Mouse (Mus musculus) erythroblast, embryonic 14.5 days (primary cell): ENCODE data around the gene Clpp. TPM values are rescaled to one million over a fixed set of nuclear protein-coding genes. Genes with fewer than 3 reads are reported as not detected.

Source experiments
- H3K27me3 ChIP-seq: 2 replicates; pipeline ENCODE4 v1.6.1; 2012; ENCODE audit warnings: inconsistent platforms; ENCODE audit not compliant: control insufficient read depth
- H3K36me3 ChIP-seq: 2 replicates; pipeline ENCODE4 v1.6.1; 2012; ENCODE audit warnings: mild to moderate bottlenecking, inconsistent platforms; ENCODE audit not compliant: control insufficient read depth
- H3K4me1 ChIP-seq: 2 replicates; pipeline ENCODE4 v1.6.1; 2012; ENCODE audit warnings: inconsistent platforms; ENCODE audit not compliant: control insufficient read depth
- H3K4me3 ChIP-seq: replicated peaks from 2 replicates; pipeline ENCODE3; 2012; ENCODE audit warnings: moderate library complexity, mild to moderate bottlenecking, inconsistent platforms
- H3K9me3 ChIP-seq: 2 replicates; pipeline ENCODE4 v1.6.1; 2012; ENCODE audit warnings: low read length, inconsistent platforms, mixed read lengths; ENCODE audit not compliant: control insufficient read depth
- GATA1 ChIP-seq: IDR thresholded peaks from 2 replicates; pipeline ENCODE4 v1.6.1; 2012; ENCODE audit warnings: low read length, inconsistent platforms, mixed read lengths
- TAL1 ChIP-seq: IDR thresholded peaks from 3 replicates; pipeline ENCODE4 v1.6.1; 2012; ENCODE audit warnings: low read length, inconsistent platforms, mixed read lengths
- polyA plus RNA-seq: library from polyadenylated mRNA; stranded (reverse); fragments of >175 nt; gene quantifications from 2 replicates; pipeline ENCODE4 v1.2.3, GENCODE M21; 2012

Clpp gene
- polyA plus RNA-seq, 1 experiment, result 12.3 TPM

DNA sequence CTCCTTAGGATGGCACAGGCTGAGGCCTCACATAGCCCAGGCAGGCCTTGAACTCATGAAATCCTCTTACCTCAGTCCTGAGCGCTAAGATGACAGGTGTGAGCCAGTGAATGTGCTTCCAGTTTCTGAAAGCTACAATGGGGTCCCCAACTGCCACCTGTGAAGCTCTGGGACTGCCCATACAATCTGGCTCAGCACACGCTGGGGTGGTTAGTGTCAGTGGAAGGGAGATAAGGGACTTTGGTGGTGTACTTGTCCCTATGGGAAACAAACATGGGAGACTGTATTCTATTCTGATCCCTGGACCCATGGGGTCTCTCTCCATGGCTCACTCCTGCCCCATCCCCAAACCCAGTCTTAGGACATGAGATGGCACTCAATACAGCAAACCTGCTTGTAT lies 29.6 kb downstream of the Clpp start:
- TF ChIP-seq GATA1 (peak; percentile 57; the same call in 1 of the 2 replicates), TAL1 (peak; percentile 69)
- no peaks in the 10 kb centered on the region for H3K9me3 ChIP-seq
- H3K4me3 ChIP-seq, result peak overlapping the region; percentile 5
- peaks cover 64% of the 10 kb centered on the region for H3K4me1 ChIP-seq
- peaks cover 64% of the 10 kb centered on the region for H3K36me3 ChIP-seq
- no peaks in the 10 kb centered on the region for H3K27me3 ChIP-seq

DNA sequence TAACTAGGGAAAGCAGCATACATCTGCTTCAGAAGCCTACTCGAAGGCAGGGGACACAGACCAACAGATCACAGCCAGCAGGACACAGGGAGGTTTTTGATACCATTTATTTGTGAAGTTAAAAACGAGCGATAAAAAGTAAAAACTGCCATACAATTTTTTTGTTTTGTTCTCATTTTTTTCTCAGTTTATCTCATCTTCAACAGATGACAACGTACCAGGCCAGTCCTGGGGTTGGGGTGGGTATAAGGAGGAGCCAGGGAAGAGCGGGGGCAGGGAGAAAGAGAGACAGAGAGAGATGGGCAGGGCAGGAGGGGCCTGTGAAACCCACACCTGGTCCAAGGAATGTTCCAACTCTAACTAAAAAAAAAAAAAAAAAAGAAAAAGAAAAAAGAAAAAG lies 30.9 kb downstream of the Clpp start:
- H3K4me1 ChIP-seq, result peaks cover 75% of the 10 kb centered on the region
- no peaks in the 10 kb centered on the region for H3K9me3 ChIP-seq
- 0 out of 2 replicates have a peak, but pooled peaks cover 2% of the 10 kb centered on the region for H3K27me3 ChIP-seq
- TF ChIP-seq GATA1, result no peak
- TF ChIP-seq TAL1, result no peak
- no peak overlapping the region for H3K4me3 ChIP-seq
- H3K36me3 ChIP-seq, result peaks cover 76% of the 10 kb centered on the region

DNA sequence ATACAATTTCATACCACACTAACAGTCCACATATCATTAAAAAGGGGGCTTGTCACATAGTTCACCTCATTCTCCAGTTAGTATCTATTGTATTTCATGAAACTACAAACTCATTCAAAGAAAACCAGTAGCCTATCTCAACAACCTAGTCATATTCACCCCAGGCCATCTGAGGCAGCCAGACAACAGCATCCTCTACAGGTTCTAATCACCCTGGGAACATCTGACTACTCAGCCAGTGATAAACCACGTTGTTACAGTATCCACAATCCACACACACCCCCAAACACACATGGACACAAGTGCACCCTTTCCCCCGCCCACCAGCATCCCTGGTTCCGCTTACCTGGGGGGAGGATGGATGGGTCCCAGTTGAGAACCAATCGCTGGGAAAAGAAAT lies 37.4 kb downstream of the Clpp start:
- Histone ChIP-seq H3K27me3 (0 out of 2 replicates have a peak, but pooled peaks cover 2% of the 10 kb centered on the region), H3K36me3 (peaks cover 72% of the 10 kb centered on the region), H3K9me3 (no peaks in the 10 kb centered on the region), H3K4me3 (no peak overlapping the region), H3K4me1 (peaks cover 78% of the 10 kb centered on the region)
- TF ChIP-seq GATA1, result no peak
- TF ChIP-seq TAL1, result 0 out of 3 replicates have a peak, but pooled peaks have one; percentile 17

DNA sequence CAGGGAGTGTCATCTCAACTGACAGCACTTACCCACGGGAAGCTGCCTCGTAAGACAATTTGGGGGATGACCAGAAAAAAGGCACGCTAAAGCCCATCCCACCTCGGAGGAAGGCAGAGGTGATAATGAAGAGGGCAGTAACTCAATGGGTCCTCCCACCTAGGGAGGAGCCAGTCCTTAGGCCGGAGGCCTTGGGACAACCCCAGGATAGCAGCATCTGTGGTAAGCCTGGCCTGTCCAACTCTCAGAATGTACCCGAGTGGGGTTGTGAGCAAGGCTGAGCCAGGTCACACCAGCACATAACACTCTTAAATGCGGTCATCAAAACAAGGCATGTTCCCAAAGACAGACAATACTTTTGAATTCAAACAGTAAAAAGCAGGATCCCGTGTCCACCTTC lies 39.6 kb downstream of the Clpp start:
- H3K4me1 ChIP-seq, result peaks cover 72% of the 10 kb centered on the region
- no peaks in the 10 kb centered on the region for H3K9me3 ChIP-seq

DNA sequence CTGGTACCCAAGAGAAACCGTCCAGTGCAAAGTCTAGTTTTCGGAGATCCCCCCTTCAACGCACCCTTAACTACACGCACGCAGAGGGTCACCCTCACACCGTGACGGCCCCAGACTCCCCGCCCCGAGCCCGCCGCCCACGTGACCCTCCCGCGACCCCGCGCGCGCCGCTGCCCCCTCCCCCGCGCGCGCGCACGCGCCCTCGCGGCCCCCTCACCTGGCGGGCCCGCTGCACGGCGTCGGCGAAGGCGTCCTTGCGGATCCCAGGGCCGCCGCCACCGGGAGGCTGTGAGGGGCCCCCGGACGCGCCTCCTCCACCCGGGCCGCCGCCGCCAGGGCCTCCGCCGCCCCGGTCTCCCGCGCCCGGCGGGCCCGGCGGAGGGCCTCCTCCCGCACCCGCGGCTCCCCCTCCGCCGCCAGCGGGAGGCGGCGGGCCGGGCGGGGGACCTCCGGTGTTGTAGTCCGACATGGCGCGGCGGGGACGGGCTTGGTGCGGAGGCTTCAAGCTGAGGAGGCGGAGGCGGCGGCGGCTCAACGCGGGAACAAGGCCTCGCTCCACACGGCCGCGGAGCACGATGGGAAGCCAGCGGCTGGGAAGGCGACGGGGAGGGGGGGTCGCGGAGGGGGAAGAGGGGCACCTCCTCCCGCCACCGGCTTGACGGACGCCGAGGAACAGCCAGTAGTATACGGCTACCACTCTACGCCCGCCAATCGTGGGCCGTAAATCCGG lies 41.0 kb downstream of the Clpp start, which contains the start of gene Khsrp:
Gene Khsrp, minus strand, starts transcription at position 592 of the 730 bp plus-strand sequence.
- Histone ChIP-seq H3K4me3 (peak within 1 kb of the TSS; percentile 77), H3K27me3 (0 out of 2 replicates have a peak, but pooled peaks cover 2% of the 10 kb centered on the region), H3K9me3 (no peaks in the 10 kb centered on the region), H3K4me1 (peaks cover 58% of the 10 kb centered on the region), H3K36me3 (peaks cover 36% of the 10 kb centered on the region)
- no peak for TF ChIP-seq TAL1
- TF ChIP-seq GATA1, result no peak

More for the DNA sequence above, 39.6 kb downstream of the Clpp start:
- peaks cover 50% of the 10 kb centered on the region for H3K36me3 ChIP-seq
- H3K4me3 ChIP-seq, result peak overlapping the region; percentile 77
- H3K27me3 ChIP-seq, result 0 out of 2 replicates have a peak, but pooled peaks cover 2% of the 10 kb centered on the region
- TF ChIP-seq GATA1, result no peak; the same call in 1 of the 2 replicates
- no peak for TF ChIP-seq TAL1

DNA sequence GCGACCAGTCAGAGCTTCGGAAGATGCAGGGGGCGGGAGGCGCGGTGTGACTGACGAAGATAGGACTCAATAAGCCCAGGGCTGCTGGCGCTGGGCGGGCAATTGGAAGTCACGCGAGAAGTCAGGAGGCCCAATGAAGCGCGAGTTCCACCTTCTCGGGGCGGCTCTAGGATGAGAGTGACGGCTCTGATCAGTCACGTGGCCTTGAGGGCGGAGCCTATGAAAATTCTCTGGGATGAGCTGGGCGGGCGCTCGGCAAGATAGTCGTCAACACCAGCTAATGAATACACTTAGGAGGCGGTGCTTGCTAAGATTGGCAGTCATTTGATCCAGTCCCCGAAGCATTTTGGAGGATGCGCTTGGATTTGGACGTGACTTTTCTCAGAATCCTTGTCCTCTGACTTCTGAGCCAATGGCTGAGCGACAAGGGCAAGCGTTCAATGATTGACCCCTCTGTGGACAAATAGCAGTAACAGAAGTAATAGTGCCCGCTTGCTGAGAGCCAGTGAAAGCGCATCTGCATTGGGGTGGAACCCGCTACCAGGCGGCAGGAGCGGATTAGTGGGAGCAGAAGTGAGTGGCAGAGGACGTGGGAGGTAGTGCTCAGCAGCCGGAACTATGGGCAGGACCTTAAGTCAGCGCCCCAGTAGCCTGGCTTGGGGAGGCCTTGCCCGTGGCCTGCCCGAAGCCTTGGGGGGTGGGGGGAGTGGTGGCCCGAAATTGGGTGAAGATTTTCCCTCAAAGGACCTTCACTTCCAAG lies 41.7 kb downstream of the Clpp start:
- Histone ChIP-seq H3K36me3 (peaks cover 29% of the 10 kb centered on the region), H3K4me1 (peaks cover 51% of the 10 kb centered on the region), H3K27me3 (0 out of 2 replicates have a peak, but pooled peaks cover 2% of the 10 kb centered on the region), H3K9me3 (no peaks in the 10 kb centered on the region), H3K4me3 (peak overlapping the region; percentile 77)
- TF ChIP-seq GATA1, result no peak
- TF ChIP-seq TAL1, result 0 out of 3 replicates have a peak, but pooled peaks have one; percentile 12

DNA sequence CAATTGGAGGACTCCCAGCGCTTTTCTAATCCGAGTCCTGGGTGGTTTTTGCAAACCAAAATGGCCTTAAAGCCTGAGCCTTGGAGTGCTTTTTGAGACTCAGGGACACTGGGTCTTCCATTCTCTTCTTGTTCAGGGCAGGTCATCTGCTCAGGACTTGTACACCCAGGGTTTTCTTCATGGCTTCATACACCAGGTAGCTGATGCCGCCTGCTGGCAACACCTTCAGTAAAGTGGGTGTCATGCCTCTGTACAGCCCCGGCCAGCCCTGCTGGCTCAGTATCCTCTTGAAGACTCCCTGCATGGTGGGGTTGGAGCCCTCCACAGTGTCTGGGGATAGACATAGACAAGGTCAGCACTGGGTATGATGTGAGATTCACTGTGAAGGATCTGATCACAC lies 42.7 kb downstream of the Clpp start:
- no peak for TF ChIP-seq TAL1
- TF ChIP-seq GATA1, result no peak
- H3K9me3 ChIP-seq, result no peaks in the 10 kb centered on the region
- peaks cover 41% of the 10 kb centered on the region for H3K4me1 ChIP-seq
- peaks cover 5% of the 10 kb centered on the region for H3K27me3 ChIP-seq
- peaks cover 19% of the 10 kb centered on the region for H3K36me3 ChIP-seq
- H3K4me3 ChIP-seq, result peak overlapping the region; percentile 77

DNA sequence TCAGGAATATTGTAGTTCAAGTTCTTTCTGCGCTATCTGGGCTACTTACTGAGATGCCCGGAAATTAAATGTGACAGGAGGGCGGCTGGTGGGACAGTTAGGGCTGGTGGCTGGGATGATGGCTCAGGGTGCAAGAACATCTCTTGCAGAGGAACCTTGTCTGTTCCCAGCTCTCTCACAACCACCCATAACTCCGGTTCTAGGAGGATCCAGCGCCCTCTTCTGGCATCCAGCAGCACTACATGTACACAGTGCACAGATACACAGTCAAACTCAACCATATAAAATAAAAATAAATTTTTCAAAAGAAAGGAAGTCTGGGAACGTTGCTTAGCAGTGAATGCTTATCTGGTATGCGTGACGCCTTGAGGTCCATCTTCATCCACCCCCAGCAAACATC lies 48.9 kb downstream of the Clpp start:
- no peak overlapping the region for H3K4me3 ChIP-seq
- TF ChIP-seq GATA1, result no peak
- TF ChIP-seq TAL1, result no peak
- peaks cover 28% of the 10 kb centered on the region for H3K27me3 ChIP-seq
- peaks cover 3% of the 10 kb centered on the region; the same call in 1 of the 2 replicates for H3K9me3 ChIP-seq
- H3K4me1 ChIP-seq, result peaks cover 5% of the 10 kb centered on the region
- no peaks in the 10 kb centered on the region for H3K36me3 ChIP-seq

DNA sequence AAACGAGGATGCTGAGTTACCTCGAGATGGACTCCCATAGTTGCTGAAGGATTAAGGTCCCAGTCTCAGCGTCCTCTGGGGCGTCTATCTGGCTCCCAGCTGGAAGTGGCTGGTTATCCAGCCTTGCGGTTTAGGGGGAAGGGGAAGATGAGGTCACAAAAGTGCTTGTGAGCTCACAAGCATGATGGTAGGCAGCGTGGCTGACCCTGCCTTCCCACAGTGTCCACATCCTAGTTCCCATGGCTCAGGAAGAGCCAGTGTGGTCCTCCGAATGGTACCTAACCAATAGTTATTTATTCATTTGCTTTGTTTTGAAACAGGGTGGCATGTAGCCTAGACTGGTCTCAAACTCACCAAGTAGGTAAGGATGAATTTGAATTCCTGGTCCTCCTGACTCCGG lies 51.4 kb downstream of the Clpp start, which contains the start of gene Slc25a41:
Gene Slc25a41, minus strand, starts transcription at position 101 of the 400 bp plus-strand sequence.
- TF ChIP-seq GATA1, result no peak
- no peak for TF ChIP-seq TAL1
- Histone ChIP-seq H3K36me3 (no peaks in the 10 kb centered on the region; the same call in 1 of the 2 replicates), H3K27me3 (peaks cover 26% of the 10 kb centered on the region), H3K4me1 (peaks cover 5% of the 10 kb centered on the region), H3K9me3 (peaks cover 3% of the 10 kb centered on the region; the same call in 1 of the 2 replicates), H3K4me3 (no peak within 1 kb of the TSS)

Other genes starting within 250 kb of the Clpp start
- gene Nrtn, start 232.8 kb upstream of the Clpp start, polyA plus RNA-seq, result 1.4 and 2.2 TPM in 2 replicates
- 2.7 and 3.2 TPM in 2 replicates for gene Dus3l, start 225.5 kb upstream of the Clpp start, polyA plus RNA-seq
- gene Prr22, start 220.1 kb upstream of the Clpp start, polyA plus RNA-seq, result 0.66 and 0.78 TPM in 2 replicates
- gene Rfx2, start 159.3 kb upstream of the Clpp start, polyA plus RNA-seq, result 26.9 and 29.2 TPM in 2 replicates
- gene Acsbg2, start 115.9 kb upstream of the Clpp start, polyA plus RNA-seq, result not detected in 2 replicates
- gene 1700061G19Rik, start 114.8 kb upstream of the Clpp start, polyA plus RNA-seq, result not detected in 2 replicates
- 5.1 and 5.8 TPM in 2 replicates for gene Mllt1, start 54.9 kb upstream of the Clpp start, polyA plus RNA-seq
- gene Acer1, start 8.2 kb upstream of the Clpp start, polyA plus RNA-seq, result 0.01 TPM in 1 of 2 replicates, not detected in the other
- gene Alkbh7, start 7.0 kb downstream of the Clpp start, polyA plus RNA-seq, result 2.1 and 2.9 TPM in 2 replicates
- gene Pspn, start 9.7 kb downstream of the Clpp start, polyA plus RNA-seq, result not detected in 2 replicates
- gene Gtf2f1, start 21.0 kb downstream of the Clpp start, polyA plus RNA-seq, result 31.9 and 32.9 TPM in 2 replicates
- gene Gm17949, start 21.2 kb downstream of the Clpp start, polyA plus RNA-seq, result not detected in 2 replicates
- 31.3 and 33.6 TPM in 2 replicates for gene Khsrp, start 41.2 kb downstream of the Clpp start, polyA plus RNA-seq
- not detected in 2 replicates for gene Slc25a41, start 51.3 kb downstream of the Clpp start, polyA plus RNA-seq
- 0.05 TPM in 2 replicates for gene Crb3, start 68.8 kb downstream of the Clpp start, polyA plus RNA-seq
- gene Slc25a23, start 69.6 kb downstream of the Clpp start, polyA plus RNA-seq, result 0.21 and 0.26 TPM in 2 replicates
- gene Dennd1c, start 88.2 kb downstream of the Clpp start, polyA plus RNA-seq, result 0.03 and 0.09 TPM in 2 replicates
- not detected in 2 replicates for gene Tubb4a, start 97.5 kb downstream of the Clpp start, polyA plus RNA-seq
- 0.04 TPM in 1 of 2 replicates, not detected in the other for gene Tnfsf9, start 115.0 kb downstream of the Clpp start, polyA plus RNA-seq
- not detected in 2 replicates for gene Cd70, start 159.5 kb downstream of the Clpp start, polyA plus RNA-seq
- 0.02 TPM in 1 of 2 replicates, not detected in the other for gene Tnfsf14, start 203.9 kb downstream of the Clpp start, polyA plus RNA-seq
- 0.11 and 0.12 TPM in 2 replicates for gene C3, start 237.8 kb downstream of the Clpp start, polyA plus RNA-seq